Mouse (Mus musculus) megakaryocyte, adult 5-6 weeks (primary cell): ENCODE measurements around the gene Sppl3. TPM values are rescaled to one million over a fixed set of nuclear protein-coding genes. Genes with fewer than 3 reads are reported as not detected.
"Not testable (repeated sequence)": the region's sequence is repeated elsewhere in the genome, so short reads cannot be mapped to it uniquely, and the experiment has no call there.

Experiments used
- ATAC-seq: 2 replicates; pipeline ENCODE4 v1.8.0; 2016; ENCODE audit warnings: mild to moderate bottlenecking, inconsistent platforms; ENCODE audit not compliant: poor library complexity, severe bottlenecking
- total RNA-seq, 2 experiments: library from RNA; stranded (forward) in 1 of 2; stranded (reverse) in 1 of 2; fragments of 153-499, 151-499 nt in 1 of 2; fragments of 221-1000, 200-1000 nt in 1 of 2; gene quantifications; 2 replicates each; pipeline versions ENCODE4 v1.2.3 to v1.2.4; 2015 to 2017

The Sppl3 gene
- total RNA-seq, 2 experiments from 2014 or later = 24.6 to 33.1 TPM

GRCm38 (mm10) chr5:115071096-115071901 lies 60.4 kb downstream of the Sppl3 start:
- no peak for ATAC-seq

DNA sequence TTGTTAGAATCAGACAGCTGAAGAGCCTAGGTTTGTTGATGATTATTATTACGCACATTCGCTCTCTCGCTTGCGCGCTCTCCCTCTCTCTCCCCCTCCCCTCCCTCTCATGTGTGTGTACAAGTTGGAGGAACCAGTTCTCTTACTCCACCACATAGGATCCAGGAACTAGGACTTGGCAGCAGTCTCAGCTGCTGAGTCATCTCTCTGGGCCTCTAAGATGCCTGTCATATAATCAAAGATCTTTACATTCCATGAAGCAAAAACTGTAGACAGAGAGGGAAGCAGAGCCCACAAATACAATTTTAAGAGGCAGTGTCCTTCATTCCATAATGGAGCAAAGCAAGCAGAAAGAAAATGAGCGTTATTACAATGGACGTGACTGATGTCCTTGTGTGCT lies 61.2 kb downstream of the Sppl3 start:
- peak; percentile 83 for ATAC-seq

DNA sequence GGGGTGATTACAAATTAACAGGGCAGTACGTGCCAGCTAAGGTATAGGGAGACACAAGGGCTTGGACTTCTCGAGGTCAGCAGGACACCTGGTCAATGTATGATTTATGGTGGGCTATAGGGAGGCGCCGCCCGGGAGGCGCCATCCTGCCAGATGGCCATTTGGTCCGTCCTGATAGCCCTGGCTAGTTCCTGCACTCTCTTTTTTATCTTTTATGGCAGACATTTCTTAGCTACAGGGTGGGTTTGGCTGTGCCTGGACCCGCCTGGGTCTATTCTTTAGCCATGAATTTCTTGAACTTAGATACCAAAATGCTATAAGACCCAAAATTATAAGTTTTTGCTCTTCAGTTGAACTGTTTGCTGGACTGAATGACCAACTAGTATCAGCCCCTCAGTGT lies 62.4 kb downstream of the Sppl3 start:
- ATAC-seq = not testable (repeated sequence)

- no peak for ATAC-seq
Measured at GRCm38 (mm10) chr5:115074749-115075148, 63.8 kb downstream of the Sppl3 start.

GRCm38 (mm10) chr5:115076144-115076901 lies 65.4 kb downstream of the Sppl3 start:
- ATAC-seq = peak; percentile 79

DNA sequence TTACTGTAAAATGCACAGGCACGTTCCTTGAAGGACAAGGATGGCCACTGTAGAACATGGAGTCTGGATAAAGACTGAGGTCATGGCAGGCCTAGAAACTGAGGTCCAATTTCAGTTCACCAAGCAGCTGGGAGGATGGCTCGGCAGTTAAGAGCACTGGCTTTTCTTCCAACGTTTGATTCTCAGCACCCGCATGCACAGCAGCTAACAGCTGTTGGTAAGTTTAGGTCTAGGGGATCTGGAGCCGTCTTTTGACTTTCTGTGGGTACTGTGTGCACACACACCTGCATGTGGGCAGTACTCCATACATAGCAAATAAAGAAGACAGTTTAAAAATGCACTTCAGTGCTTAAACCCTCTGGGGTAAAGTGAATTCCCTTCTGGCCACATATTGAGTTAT lies 70.7 kb downstream of the Sppl3 start:
- ATAC-seq = no peak

DNA sequence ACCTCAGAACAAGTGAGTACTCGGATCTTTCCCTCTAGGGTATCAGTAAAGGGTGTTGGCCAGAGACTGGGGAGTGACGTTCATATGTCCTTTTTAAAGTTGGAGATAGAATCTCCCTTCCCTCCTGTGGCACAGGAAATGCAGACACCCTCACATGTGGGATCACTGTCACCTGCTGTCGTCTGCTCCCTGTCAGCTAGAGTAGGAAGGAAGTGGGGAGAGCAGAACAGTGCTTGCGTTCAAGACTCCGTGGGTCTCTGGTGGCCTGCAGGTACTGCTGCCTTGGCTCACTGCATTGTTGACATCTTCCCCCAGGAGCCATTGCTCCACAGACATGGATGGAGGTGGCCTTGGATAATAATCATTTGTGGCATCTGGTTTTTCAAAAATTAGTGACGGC lies 72.6 kb downstream of the Sppl3 start:
- ATAC-seq = no peak

DNA sequence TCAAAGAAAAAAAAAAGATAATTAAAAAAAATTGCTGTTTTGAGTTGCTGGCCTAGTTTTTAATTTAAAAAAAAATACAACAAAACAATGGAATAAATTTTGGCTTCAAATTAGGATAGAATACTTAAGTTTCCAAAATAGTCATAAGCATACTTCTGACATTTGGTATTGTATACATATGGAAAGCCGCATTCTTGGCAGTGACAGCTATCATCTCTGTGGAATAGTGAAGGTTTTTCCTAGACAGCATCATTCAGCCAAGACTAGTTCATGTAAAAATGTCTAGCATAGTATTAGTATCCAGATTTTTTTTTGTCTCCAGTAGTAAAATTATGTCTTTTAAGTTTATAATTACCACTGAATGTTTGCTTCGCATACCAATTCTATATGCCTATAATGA lies 74.7 kb downstream of the Sppl3 start:
- ATAC-seq = no peak

GRCm38 (mm10) chr5:115089592-115090268 lies 78.8 kb downstream of the Sppl3 start:
- ATAC-seq = no peak

DNA sequence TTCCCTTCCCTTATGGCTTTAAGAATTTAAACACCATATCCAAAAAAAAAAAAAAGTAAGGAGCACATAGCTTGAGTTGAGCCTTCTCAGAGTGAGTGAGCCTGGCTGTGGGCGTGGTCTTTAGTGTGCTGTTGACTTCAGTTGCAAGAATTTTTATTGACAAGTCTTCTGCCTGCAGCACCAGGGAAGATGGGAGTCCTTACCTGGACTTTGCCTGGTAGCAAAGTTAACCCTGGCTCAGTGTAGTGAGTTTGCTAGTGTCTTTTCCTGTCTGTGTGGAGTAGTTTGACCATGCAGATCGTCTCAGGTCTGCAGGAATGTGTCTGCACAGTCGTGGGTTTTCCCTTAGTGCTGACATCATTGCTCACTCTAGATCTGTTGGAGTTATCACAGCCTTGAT lies 80.1 kb downstream of the Sppl3 start:
- no peak for ATAC-seq

GRCm38 (mm10) chr5:115091776-115092175 lies 80.8 kb downstream of the Sppl3 start:
- no peak for ATAC-seq

GRCm38 (mm10) chr5:115098195-115098594 lies 87.3 kb downstream of the Sppl3 start, which contains the start of gene Gm10401:
Gene Gm10401 (minus strand): TSS chr5:115098295.
- ATAC-seq = no peak

GRCm38 (mm10) chr5:115099530-115099929 lies 88.6 kb downstream of the Sppl3 start:
- ATAC-seq = no peak

DNA sequence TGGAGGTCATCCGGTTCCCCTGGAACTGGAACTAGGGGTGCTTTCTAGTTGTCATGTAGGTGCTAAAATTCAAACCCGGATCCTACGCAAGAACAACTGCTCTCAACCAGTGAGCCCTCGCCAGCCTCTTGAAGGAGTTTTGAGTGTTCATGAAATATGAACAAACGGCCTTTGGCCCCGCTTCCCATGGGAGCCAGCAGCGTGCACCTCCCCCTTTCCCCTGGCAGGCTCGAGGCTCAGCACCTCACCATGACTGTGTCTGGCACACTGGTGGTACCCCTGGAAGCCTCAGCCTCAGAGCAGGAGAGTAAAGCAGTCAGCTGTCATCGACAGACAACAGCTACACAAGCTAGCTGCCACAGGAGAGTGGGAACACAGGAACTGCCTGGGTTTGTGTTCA lies 89.1 kb downstream of the Sppl3 start:
- no peak for ATAC-seq

DNA sequence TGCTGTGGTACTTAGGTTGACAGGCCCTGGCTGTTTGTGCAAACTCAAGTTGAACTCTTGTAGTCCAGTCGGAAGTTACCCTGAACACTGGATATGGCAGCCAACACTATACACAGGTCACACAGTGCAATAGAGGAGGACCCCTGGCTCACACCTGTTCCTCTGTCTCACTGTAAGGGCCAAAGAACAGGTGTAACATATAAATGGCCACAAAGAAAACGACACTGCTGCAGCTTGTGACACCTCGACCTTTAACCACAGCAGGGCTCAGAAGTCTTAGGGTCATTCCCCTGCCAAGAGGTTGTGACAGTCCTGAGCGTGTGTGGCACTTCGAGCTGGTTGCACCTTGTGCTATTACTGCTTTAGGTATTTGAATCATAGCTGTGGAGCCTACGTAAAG lies 89.5 kb downstream of the Sppl3 start:
- ATAC-seq = no peak

DNA sequence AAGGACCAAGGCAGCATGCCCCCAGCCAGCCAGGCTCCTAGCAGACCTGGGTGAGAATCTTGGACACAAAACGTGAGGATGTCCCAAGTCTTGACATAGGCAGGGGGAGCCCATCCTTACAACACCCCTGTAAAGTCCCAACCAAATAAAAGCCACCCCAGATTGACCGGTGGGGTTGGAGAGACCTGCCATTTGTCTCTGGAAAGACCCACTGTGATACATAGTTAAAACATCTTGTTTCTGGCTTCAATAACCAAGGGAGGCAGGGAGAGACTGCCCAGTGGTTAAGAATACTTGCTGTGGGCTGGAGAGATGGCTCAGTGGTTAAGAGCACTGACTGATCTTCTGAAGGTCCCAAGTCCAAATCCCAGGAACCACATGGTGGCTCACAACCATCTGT lies 91.3 kb downstream of the Sppl3 start:
- no peak for ATAC-seq

GRCm38 (mm10) chr5:115103253-115103652 lies 92.3 kb downstream of the Sppl3 start:
- ATAC-seq = peak; percentile 73

GRCm38 (mm10) chr5:115111156-115111555 lies 100.2 kb downstream of the Sppl3 start:
- ATAC-seq = no peak

GRCm38 (mm10) chr5:115113244-115113643 lies 102.3 kb downstream of the Sppl3 start:
- ATAC-seq = no peak

DNA sequence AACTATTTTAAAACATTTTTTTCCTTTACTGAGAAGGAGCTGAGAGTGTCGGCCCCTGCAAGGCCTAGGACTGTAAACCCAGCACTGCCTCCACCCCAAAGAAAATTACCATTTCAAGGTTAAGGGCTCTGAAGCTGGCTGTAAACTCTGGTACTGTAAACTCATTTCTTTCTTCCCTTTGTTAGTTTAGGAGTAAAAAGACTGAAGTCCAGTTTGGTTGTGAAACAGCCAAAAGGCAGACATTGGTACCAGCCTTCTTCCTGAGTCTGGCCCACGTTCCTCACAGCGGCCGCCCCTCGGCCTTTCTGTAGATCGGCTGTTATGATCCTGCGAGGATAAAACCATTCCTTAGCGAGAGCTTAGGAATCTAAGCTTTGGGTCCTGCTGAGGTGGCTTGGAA lies 103.6 kb downstream of the Sppl3 start:
- ATAC-seq = no peak

DNA sequence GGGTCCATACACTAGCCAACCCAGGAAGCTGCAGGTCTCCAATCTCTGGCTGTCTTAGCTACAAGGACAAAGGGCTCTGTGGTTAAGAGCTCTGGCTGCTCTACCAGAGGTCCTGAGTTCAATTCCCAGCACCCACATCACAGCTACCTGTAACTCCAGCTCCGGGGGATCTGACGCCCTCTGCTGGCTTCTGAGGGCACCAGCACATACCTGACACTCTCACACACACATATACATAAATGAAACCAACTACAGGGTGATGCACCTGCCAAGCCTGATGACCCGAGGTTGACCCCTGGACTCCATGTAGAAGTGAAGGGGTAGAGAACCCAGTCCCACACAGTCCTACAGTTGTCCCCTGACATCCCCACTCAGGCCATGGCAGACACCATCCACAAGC lies 105.5 kb downstream of the Sppl3 start:
- ATAC-seq = no peak

DNA sequence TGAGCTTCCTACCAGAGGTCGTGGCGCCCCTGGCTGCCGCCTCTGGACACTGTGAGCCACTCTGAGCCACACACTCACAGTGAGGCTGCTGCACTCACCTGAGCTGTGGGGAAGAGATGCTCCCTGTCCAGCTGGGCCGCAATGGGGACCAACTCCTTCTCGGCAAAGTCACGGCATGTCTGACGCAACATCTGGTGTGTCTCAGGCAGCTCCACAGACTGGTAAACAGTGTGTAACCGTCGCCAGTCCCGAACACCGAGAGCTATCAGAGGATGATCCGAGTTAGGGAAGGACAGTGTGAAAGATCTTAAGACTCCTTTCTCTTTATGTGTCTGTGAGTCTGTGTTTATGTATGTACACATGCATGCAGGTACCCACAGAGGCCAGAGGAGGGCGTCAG lies 106.5 kb downstream of the Sppl3 start:
- no peak for ATAC-seq
